Comparison of ENCODE assay signal across 8 mouse cellular contexts in genomic region chr10:117393196-117393890, GRCm38 (mm10). TPM values are rescaled to one million over a fixed set of nuclear protein-coding genes. Genes with fewer than 3 reads are reported as not detected.
DNase-seq lines count a peak whose midpoint lies in the region; ATAC-seq lines count a peak whose summit lies in the region.

No protein-coding gene starts in this region.

- peak; percentile 63 for ATAC-seq in midbrain, embryonic 12.5 days (ENCODE audit: low FRiP score, low read depth)

- H3K27ac ChIP-seq in embryonic facial prominence, embryonic 10.5 days (replicated peaks) = peak overlapping the region; percentile 65
- H3K27ac ChIP-seq in limb, embryonic 10.5 days = peak overlapping the region; percentile 70
- no peak overlapping the region for H3K27ac ChIP-seq in midbrain, embryonic 12.5 days (replicated peaks)

- H3K4me3 ChIP-seq in embryonic facial prominence, embryonic 10.5 days = peak overlapping the region; percentile 61
- H3K4me3 ChIP-seq in limb, embryonic 10.5 days = peak overlapping the region; percentile 55
- H3K4me3 ChIP-seq in midbrain, embryonic 12.5 days = peak overlapping the region; percentile 42

- H3K4me1 ChIP-seq in embryonic facial prominence, embryonic 10.5 days = peaks cover 27% of the 10 kb centered on the region
- H3K4me1 ChIP-seq in limb, embryonic 10.5 days = peaks cover 26% of the 10 kb centered on the region
- peaks cover 10% of the 10 kb centered on the region for H3K4me1 ChIP-seq in midbrain, embryonic 12.5 days

- peak overlapping the region; percentile 61 for H3K4me2 ChIP-seq in midbrain, embryonic 12.5 days (replicated peaks)

- 4% methylated on average over 27 of the region's 27 CpGs for WGBS in embryonic facial prominence, embryonic 10.5 days
- WGBS in limb, embryonic 10.5 days = 5% methylated on average over 26 of the region's 27 CpGs
- 1% methylated on average over 24 of the region's 27 CpGs for WGBS in midbrain, embryonic 12.5 days

- H3K9me3 ChIP-seq in embryonic facial prominence, embryonic 10.5 days = no peaks in the 10 kb centered on the region
- no peaks in the 10 kb centered on the region for H3K9me3 ChIP-seq in limb, embryonic 10.5 days (replicated peaks)
- no peaks in the 10 kb centered on the region for H3K9me3 ChIP-seq in midbrain, embryonic 12.5 days

- peak overlapping the region; percentile 25 for H3K9ac ChIP-seq in midbrain, embryonic 12.5 days (replicated peaks)

- H3K36me3 ChIP-seq in embryonic facial prominence, embryonic 10.5 days (replicated peaks) = no peaks in the 10 kb centered on the region
- no peaks in the 10 kb centered on the region for H3K36me3 ChIP-seq in limb, embryonic 10.5 days
- no peaks in the 10 kb centered on the region for H3K36me3 ChIP-seq in midbrain, embryonic 12.5 days

- intact Hi-C loops in heart, postnatal 36 days (cut with DNase I) = loop anchor here (2.0 kb wide), 1 partner anchor 17 kb away; no protein-coding TSS in a partner anchor
- intact Hi-C loops in left cerebral cortex, postnatal 14 days (cut with DNase I) = no loop called here

- peaks cover 17% of the 10 kb centered on the region for H3K27me3 ChIP-seq in embryonic facial prominence, embryonic 10.5 days (replicated peaks; ENCODE audit: low read depth, poor library complexity, severe bottlenecking)
- peaks cover 17% of the 10 kb centered on the region for H3K27me3 ChIP-seq in limb, embryonic 10.5 days (ENCODE audit: low read depth, poor library complexity, severe bottlenecking)
- peaks cover 7% of the 10 kb centered on the region for H3K27me3 ChIP-seq in midbrain, embryonic 12.5 days

- peak; percentile 26 to 39 for DNase-seq in spleen, postnatal 10 days (ENCODE audit: low spot score in 2 of 2)
- no peak for DNase-seq in spleen, adult 12 weeks (ENCODE audit: low spot score)
- peak; percentile 68 for DNase-seq in embryonic facial prominence, embryonic 10.5 days (ENCODE audit: low spot score)
- DNase-seq in heart, postnatal 36 days = peak; percentile 29 to 42
- DNase-seq in limb, embryonic 10.5 days (ENCODE audit: low spot score) = peak; percentile 61
- DNase-seq in thymus, postnatal 25 days = peak; percentile 65
- DNase-seq in left cerebral cortex, postnatal 14 days (ENCODE audit: low spot score in 2 of 2) = no peak

RNA-seq across cellular contexts. Expression of gene Cpsf6, which starts 13.5 kb away (rescaled TPM):
- 223 and 230 TPM in 2 replicates for polyA plus RNA-seq in embryonic facial prominence, embryonic 10.5 days (2016; fragmentation: Nextera tagmentation; extraction: Ambion mirVana)
- 10 to 100 TPM; 30.0 to 33.7 TPM for total RNA-seq in heart, postnatal 36 days (2021)
- 230 and 235 TPM in 2 replicates for polyA plus RNA-seq in limb, embryonic 10.5 days (2016; fragmentation: Nextera tagmentation; extraction: Ambion mirVana)
- 265 and 279 TPM in 2 replicates for polyA plus RNA-seq in midbrain, embryonic 12.5 days (2016; fragmentation: Nextera tagmentation; extraction: Ambion mirVana)
- 100 to 1,000 TPM; 102 TPM for total RNA-seq in left cerebral cortex, postnatal 14 days (2021)

Comparison
In these comparisons a context has a peak if more than half of its experiments do, and no peak if none do; other contexts are left out.
1. DNase-seq: peak in spleen, postnatal 10 days (2 of 2), embryonic facial prominence, embryonic 10.5 days (single experiment), heart, postnatal 36 days (2 of 2), limb, embryonic 10.5 days (single experiment) and thymus, postnatal 25 days (single experiment); none in spleen, adult 12 weeks (single experiment) and left cerebral cortex, postnatal 14 days (0 of 2).
2. Peak in every context shown above with its lines, with median percentiles within 50 percentile points of each other: H3K4me3 ChIP-seq.